Mouse (Mus musculus): ENCODE measurements around the gene Tgm4. TPM values are rescaled to one million over a fixed set of nuclear protein-coding genes. Genes with fewer than 3 reads are reported as not detected.

Gene Tgm4
- polyA plus RNA-seq, 2 experiments, result 0.02 to 0.18 TPM

DNA sequence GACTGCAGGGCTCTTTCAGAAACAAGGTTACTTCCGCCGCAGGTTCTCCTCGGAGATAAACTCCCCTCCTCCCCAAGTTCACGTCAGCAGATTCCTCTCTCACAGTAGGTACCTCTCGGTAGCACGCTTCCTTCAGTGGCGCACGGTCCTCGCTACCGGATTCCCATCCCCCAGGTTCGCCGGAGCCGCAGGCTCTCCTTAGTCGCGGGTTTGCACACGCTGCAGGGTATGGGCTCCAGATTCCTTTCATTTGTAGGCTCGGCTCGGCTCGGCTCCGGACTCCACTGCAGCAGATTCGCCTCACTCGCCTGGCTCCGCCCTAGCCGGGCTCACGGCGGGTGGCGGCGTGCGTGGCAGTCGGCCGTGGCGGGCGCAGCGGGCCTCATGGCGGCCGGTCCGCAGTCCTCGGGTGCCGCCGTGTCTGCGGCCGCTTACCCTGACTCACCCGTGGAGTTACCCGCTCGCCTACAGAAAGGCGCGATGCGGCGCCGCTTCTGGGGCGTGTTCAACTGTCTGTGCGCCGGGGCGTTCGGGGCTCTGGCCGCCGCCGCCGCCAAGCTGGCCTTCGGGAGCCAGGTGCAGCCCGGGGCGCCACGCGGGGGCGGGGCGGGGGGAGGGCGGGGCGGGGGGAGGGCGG lies 13.4 kb upstream of the Tgm4 start, which contains the start of gene Tmem42:
TSS of gene Tmem42 (plus strand) at position 332 of the 637 bp plus-strand sequence.
- peak; percentile 61 to 73 (median 66) for DNase-seq (ENCODE audit: low read depth in 3 of 3, low spot score in 3 of 3)
- H3K36me3 ChIP-seq (replicated peaks; ENCODE audit: control insufficient read depth, insufficient read depth, low read depth), result peaks cover 23% of the 10 kb centered on the region
- H3K4me1 ChIP-seq (replicated peaks; ENCODE audit: control insufficient read depth in 2 of 2, insufficient read depth in 2 of 2, low read length in 1 of 2), result peaks cover 4 to 15% of the 10 kb centered on the region in 2 experiments; a peak in 3 of 4 replicates
- peak; percentile 93 for ATAC-seq (ENCODE audit: insufficient read depth)
- no peaks in the 10 kb centered on the region for H3K9me3 ChIP-seq (ENCODE audit: control insufficient read depth, low read length)
- WGBS (ENCODE audit: insufficient replicate concordance), result under 1% methylated on average over 60 of the region's 69 CpGs
- H3K4me2 ChIP-seq (ENCODE audit: low read depth), result peak within 1 kb of the TSS; percentile 72
- H3K27ac ChIP-seq, result peak within 1 kb of the TSS; percentile 54
- no peak for TF ChIP-seq CTCF (IDR thresholded peaks at IDR 0.05; ENCODE audit: low read depth)
- TF ChIP-seq EP300 (IDR thresholded peaks at IDR 0.05; ENCODE audit: low read depth), result no peak
- H3K27me3 ChIP-seq (ENCODE audit: control insufficient read depth, insufficient read depth, low read length), result no peaks in the 10 kb centered on the region
- peak within 1 kb of the TSS; percentile 82 to 98 for H3K4me3 ChIP-seq (ENCODE audit: insufficient read depth in 1 of 2, low read depth in 2 of 2, low read length in 2 of 2)
- H3K9ac ChIP-seq (replicated peaks), result peak within 1 kb of the TSS; percentile 61

- WGBS (ENCODE audit: insufficient replicate concordance), result 29% methylated on average over 18 of the region's 24 CpGs
- no peak for DNase-seq (ENCODE audit: low read depth in 3 of 3, low spot score in 3 of 3)
- H3K4me2 ChIP-seq (ENCODE audit: low read depth), result peak overlapping the region; percentile 72
These were observed 12.7 kb upstream of the Tgm4 start for GRCm38 (mm10) chr9:123021636-123022379.

DNA sequence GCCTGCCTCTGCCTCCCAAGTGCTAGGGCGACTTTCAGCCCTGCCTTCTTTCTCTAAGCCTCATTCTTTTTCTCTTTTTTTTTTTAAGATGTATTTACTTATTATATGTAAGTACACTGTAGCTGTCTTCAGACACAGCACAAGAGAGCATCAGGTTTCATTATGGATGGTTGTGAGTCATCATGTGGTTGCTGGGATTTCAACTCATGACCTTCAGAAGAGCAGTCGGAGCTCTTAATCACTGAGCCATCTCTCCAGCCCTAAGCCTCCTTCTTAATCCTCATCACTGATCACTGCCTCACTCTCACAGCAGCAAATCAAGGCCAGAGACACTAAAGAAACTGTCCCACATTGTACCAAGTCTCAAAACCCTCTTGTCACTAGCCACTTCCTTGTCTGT lies 10.3 kb upstream of the Tgm4 start:
- no peak overlapping the region for H3K27ac ChIP-seq
- 69% methylated on average over 2 of the region's 2 CpGs for WGBS (ENCODE audit: insufficient replicate concordance)
- no peak overlapping the region for H3K4me2 ChIP-seq (ENCODE audit: low read depth)
- H3K4me3 ChIP-seq (ENCODE audit: insufficient read depth in 1 of 2, low read depth in 2 of 2, low read length in 2 of 2), result no peak overlapping the region
- H3K9ac ChIP-seq (replicated peaks), result no peak overlapping the region
- ATAC-seq (ENCODE audit: insufficient read depth) (no peak), DNase-seq (ENCODE audit: low read depth in 3 of 3, low spot score in 3 of 3) (no peak)
- H3K9me3 ChIP-seq (ENCODE audit: control insufficient read depth, low read length), result no peaks in the 10 kb centered on the region
- H3K27me3 ChIP-seq (ENCODE audit: control insufficient read depth, insufficient read depth, low read length), result no peaks in the 10 kb centered on the region
- no peaks in the 10 kb centered on the region for H3K36me3 ChIP-seq (replicated peaks; ENCODE audit: control insufficient read depth, insufficient read depth, low read depth)
- H3K4me1 ChIP-seq (replicated peaks; ENCODE audit: control insufficient read depth in 2 of 2, insufficient read depth in 2 of 2, low read length in 1 of 2), result peaks cover 4 to 14% of the 10 kb centered on the region in 2 experiments; a peak in 3 of 4 replicates
- no peak for TF ChIP-seq CTCF (IDR thresholded peaks at IDR 0.05; ENCODE audit: low read depth)
- no peak for TF ChIP-seq EP300 (IDR thresholded peaks at IDR 0.05; ENCODE audit: low read depth)

More at GRCm38 (mm10) chr9:123021636-123022379, 12.7 kb upstream of the Tgm4 start:
- H3K27me3 ChIP-seq (ENCODE audit: control insufficient read depth, insufficient read depth, low read length), result no peaks in the 10 kb centered on the region
- H3K4me1 ChIP-seq (replicated peaks; ENCODE audit: control insufficient read depth in 2 of 2, insufficient read depth in 2 of 2, low read length in 1 of 2), result peaks cover 4 to 15% of the 10 kb centered on the region in 2 experiments; a peak in 3 of 4 replicates
- H3K9me3 ChIP-seq (ENCODE audit: control insufficient read depth, low read length), result no peaks in the 10 kb centered on the region
- 0 out of 2 replicates have a peak, but pooled peaks have one; percentile 10 for TF ChIP-seq CTCF (IDR thresholded peaks at IDR 0.05; ENCODE audit: low read depth)
- no peak for TF ChIP-seq EP300 (IDR thresholded peaks at IDR 0.05; ENCODE audit: low read depth)
- peak overlapping the region; percentile 31; the same call in 1 of the 2 replicates for H3K9ac ChIP-seq (replicated peaks)
- H3K36me3 ChIP-seq (replicated peaks; ENCODE audit: control insufficient read depth, insufficient read depth, low read depth), result peaks cover 16% of the 10 kb centered on the region
- no peak overlapping the region for H3K27ac ChIP-seq
- no peak for ATAC-seq (ENCODE audit: insufficient read depth)
- peak overlapping the region; percentile 65 to 82 for H3K4me3 ChIP-seq (ENCODE audit: insufficient read depth in 1 of 2, low read depth in 2 of 2, low read length in 2 of 2)

- ATAC-seq (ENCODE audit: insufficient read depth) (no peak), DNase-seq (ENCODE audit: low read depth in 3 of 3, low spot score in 3 of 3) (no peak)
- H3K4me1 ChIP-seq (replicated peaks; ENCODE audit: control insufficient read depth in 2 of 2, insufficient read depth in 2 of 2, low read length in 1 of 2), result no peaks in the 10 kb centered on the region
- H3K36me3 ChIP-seq (replicated peaks; ENCODE audit: control insufficient read depth, insufficient read depth, low read depth), result no peaks in the 10 kb centered on the region
- H3K27me3 ChIP-seq (ENCODE audit: control insufficient read depth, insufficient read depth, low read length), result no peaks in the 10 kb centered on the region
- no peak overlapping the region for H3K4me3 ChIP-seq (ENCODE audit: insufficient read depth in 1 of 2, low read depth in 2 of 2, low read length in 2 of 2)
- no peak overlapping the region for H3K27ac ChIP-seq
- WGBS (ENCODE audit: insufficient replicate concordance), result 65% methylated on average over 13 of the region's 13 CpGs
- no peak for TF ChIP-seq CTCF (IDR thresholded peaks at IDR 0.05; ENCODE audit: low read depth)
- no peak for TF ChIP-seq EP300 (IDR thresholded peaks at IDR 0.05; ENCODE audit: low read depth)
- H3K9me3 ChIP-seq (ENCODE audit: control insufficient read depth, low read length), result no peaks in the 10 kb centered on the region
- no peak overlapping the region for H3K9ac ChIP-seq (replicated peaks)
- no peak overlapping the region for H3K4me2 ChIP-seq (ENCODE audit: low read depth)
These were observed 2.9 kb upstream of the Tgm4 start for GRCm38 (mm10) chr9:123031496-123032246.

Data from liver, embryonic 14.5 days (tissue).